Mouse (Mus musculus): Measurements from ENCODE around the gene Akr1c13.
"Not testable (repeated sequence)": the region's sequence is repeated elsewhere in the genome, so short reads cannot be mapped to it uniquely, and the experiment has no call there.

Gene Akr1c13

GRCm38 (mm10) chr13:4190904-4191303, at the start of gene Akr1c13:
Akr1c13 (plus strand) TSS chr13:4191150.
- DNase-seq = no peak

- no peak for DNase-seq
Observed at GRCm38 (mm10) chr13:4144261-4144660, 46.7 kb upstream of the Akr1c13 start.

GRCm38 (mm10) chr13:4150518-4150917, 40.4 kb upstream of the Akr1c13 start, which contains the start of gene Akr1c18:
Akr1c18 (minus strand) TSS chr13:4150654.
- no peak for DNase-seq

DNA sequence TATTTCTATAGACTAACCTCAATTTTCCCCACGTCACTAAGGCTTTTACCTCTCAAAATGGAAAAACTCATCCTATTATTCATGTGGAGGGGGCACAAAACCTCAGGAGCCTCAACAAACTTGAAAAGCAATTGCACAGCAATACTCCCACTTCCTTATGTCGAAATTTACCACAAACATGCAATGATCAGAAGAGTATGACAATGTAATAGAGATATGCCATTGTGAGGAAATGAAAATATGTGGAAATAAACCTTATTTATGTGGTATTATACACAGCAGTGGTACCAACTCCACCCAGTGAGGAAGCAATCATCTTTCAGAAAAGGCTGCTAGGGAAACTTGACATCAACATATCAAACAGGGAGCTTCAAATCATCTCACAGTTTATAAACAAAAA, 38.0 kb upstream of the Akr1c13 start:
- no peak for DNase-seq

GRCm38 (mm10) chr13:4153593-4153992, 37.4 kb upstream of the Akr1c13 start:
- DNase-seq = no peak

GRCm38 (mm10) chr13:4155286-4155685, 35.7 kb upstream of the Akr1c13 start:
- DNase-seq = no peak

DNA sequence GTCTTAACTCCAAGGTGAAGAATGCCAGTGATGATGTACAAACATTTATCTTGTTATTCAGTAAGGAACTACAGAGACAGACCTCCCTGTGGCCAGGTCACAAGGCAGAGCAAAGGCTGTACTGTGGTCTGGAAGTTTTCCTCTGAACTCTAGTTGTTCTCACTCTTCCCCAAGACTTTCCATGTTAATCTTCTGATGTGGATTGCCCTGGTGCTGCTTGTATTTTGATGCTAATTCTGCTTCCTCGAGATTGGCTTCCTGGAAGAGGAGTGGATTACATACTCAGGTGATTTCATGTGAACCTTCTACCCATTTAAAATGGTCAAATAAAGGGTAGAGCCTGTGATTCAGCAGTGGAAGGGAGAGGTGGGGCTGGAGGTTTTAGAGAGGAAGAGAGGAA, 22.9 kb upstream of the Akr1c13 start:
- no peak for DNase-seq

DNA sequence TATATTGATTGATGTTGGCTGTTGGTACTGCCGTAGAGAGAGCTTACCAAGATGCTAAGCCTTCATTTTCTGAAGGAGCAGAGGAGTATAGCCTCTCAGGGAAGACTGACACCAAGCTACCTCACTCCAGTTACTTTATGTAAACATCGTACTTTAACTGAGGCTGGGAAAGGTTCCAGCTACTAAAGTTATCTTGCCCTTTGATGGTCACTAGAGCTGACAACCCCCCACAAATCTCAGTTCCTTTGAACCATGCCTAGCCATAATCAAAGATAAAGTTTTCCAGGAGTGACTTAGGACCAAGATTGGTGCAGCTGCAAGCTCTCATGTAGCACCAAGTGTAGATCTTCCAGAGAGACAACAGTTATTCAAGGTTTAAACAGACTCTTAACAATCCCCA, 18.0 kb upstream of the Akr1c13 start:
- DNase-seq = no peak

DNA sequence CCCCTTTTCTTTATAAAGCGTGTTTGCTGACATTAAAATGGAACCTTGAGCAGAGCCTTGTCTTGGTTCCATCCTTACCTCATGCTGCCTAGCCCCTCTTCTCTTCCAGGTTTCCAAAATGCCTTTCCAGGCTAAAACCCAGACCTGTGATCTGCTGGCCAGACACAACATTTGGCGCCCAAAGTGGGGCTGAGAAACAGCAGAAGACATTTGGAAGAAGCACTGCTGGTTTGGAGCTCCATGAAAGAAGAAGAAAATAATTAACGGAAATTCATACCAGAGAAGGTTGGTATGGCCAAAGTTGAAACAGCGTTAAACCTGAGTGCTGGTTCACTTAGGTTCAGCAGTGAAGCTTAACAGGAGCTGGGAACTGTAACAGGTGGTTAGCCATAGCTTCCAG, 9.6 kb upstream of the Akr1c13 start:
- DNase-seq = not testable (repeated sequence)

DNA sequence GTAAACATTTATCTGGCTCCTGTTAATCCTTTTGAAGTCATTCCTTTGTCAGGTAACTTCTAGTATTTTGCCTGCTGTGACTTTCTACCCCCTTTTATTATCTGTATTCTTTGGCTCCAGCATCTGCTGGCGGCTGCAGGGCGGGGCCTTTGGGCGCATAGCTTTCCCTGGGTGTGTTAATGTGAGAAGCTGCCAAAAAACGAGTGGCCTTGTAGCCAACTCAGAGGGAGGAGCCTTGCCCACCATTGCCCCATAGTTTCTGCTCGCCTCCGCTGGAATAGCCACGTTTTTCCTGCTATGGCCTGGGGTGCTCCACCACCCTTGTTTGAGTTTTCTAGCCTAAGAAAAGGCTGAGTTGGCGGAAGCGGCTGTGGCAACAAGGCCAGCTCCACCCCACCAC, 7.8 kb upstream of the Akr1c13 start:
- no peak for DNase-seq

DNA sequence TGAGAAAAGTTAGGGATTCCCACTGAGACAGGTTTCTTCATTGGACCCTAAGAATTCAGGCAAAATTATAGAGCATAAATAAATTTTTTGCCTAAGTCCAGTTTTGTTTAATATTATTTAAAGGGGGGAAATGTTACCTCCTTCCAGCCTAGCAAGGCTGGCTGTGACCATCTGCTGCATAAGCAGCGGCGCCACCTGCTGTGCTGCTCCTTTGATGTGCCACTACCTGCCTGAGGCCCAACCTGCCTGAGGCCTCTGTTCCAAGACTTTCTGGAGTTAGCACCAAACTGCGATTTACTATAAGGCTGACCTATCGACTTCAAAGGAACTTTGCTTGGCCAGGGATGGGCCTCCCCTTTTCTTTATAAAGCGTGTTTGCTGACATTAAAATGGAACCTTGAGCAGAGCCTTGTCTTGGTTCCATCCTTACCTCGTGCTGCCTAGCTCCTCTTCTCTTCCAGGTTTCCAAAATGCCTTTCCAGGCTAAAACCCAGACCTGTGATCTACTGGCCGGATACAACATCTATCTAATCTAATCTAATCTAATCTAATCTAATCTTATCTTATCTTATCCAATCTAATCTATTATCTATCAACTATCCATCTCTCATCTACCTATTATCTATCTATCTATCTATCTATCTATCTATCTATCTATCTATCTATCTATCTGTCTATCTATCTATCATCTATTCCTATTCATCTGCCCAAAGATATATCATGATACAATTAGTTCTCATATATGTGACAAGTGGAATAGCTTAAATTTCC, 4.1 kb upstream of the Akr1c13 start:
- DNase-seq = not testable (repeated sequence)

DNA sequence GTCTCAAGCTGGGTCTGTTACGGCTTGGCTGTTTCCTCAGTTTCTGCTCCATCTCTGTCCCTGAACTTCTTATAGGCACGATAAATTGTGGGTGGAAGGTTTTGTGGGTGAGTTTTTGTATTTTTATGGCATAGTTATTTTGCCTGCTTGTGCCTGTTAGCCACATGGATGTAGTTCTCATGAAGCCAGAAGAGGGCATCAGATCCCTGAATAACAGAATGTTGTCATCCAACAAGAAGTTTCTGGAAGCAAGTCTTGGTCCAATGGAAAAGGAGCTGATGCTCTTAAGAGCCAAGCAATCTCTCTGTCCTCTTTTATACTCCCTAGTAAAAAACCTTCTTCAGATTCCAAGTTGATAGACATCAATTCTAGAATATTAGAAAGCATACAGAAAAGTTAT, 2.8 kb upstream of the Akr1c13 start:
- DNase-seq = no peak

DNA sequence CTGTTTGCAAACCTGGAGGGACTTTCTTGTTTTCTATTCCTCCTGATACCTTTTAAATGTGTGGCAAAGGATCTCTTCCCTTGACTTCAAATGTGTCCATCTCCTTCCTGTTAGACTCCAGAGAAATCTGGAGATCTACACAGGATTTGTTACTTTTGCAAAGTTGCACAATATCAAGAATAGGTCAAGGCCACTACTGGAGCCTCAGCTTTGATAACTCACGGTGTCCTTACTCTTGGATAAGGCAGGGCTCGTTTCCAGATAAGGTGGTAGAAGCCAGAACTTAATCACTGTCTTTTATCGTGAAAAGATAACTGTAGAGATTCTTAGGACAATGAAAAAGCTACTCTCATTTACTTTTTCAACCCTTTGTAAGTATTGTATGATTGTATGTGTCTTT, 1.6 kb downstream of the Akr1c13 start:
- DNase-seq = no peak

DNA sequence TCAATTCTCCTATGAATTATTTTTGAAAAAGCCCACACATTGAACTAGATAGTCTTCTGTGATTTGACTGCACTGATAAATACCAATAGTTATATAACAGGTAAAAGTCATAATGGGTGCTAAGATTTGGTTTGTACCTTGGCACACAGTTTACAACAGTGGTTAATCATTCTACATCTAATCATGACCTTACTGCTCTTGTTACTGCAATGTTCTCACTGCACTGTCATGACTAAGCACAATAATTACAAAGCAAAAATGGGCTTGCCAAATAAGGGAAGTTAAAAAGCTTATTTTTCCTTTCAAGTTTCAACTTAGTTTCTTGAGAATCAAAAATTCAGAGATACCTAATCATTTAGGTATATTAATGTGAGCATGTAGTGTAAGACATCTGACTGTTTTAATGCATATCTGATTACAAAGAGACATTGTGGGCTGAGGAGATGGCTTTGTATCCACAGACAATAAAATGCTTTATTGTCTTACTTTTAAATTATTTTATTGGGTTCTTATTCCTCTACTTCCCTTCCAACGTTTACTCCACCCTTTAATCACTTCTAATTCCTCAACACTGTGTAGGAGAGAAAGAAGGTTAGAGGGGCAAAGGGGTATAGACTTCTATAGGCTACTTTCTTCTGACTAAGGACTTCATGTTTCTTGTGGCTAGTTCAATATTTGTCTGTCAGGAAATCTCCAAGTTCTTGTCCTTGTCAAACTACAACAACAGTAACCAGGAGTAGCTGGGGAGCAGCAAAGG, 15.4 kb downstream of the Akr1c13 start:
- DNase-seq = no peak

DNA sequence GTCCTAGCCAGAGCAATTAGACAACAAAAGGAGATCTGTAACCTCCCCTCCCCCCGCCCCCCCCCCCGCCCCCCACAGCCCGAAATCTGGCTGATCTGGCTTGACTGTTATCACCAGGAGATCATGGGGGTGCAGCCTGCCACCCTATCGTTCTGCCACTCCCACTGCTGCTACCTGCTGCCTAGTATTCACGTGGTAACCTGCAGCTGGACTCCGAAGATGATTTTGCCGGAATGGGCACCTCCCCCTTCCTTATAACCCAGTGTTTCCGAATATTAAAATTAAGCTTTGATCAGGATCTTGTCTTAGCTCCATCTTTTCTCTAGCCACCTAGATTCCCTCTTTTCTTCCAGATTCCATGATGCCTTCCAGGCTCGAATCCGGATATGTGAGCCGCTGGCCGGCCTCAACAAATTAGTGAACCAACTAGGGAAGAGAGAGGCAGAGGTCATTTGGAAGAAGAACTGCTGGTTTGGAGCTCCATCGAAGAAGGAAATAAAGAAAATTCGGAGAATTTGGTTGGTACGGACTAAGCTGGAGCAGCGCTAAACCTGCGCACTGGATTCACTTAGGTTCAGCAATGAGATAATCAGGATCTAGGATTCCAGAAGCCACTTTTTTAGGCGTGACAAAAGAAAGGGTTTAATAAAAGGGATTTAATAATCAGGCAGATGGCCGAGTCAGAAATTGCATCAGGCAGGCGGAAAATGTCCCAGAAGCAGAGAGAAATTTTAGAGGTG, 20.8 kb downstream of the Akr1c13 start:
- no peak for DNase-seq

GRCm38 (mm10) chr13:4212309-4212708, 21.4 kb downstream of the Akr1c13 start:
- no peak for DNase-seq

- DNase-seq = not testable (repeated sequence)
Observed at GRCm38 (mm10) chr13:4215496-4215895, 24.5 kb downstream of the Akr1c13 start.

GRCm38 (mm10) chr13:4228441-4228840, 37.5 kb downstream of the Akr1c13 start, which contains the start of gene Akr1c19:
Akr1c19 (plus strand) TSS chr13:4228700.
- no peak for DNase-seq

DNA sequence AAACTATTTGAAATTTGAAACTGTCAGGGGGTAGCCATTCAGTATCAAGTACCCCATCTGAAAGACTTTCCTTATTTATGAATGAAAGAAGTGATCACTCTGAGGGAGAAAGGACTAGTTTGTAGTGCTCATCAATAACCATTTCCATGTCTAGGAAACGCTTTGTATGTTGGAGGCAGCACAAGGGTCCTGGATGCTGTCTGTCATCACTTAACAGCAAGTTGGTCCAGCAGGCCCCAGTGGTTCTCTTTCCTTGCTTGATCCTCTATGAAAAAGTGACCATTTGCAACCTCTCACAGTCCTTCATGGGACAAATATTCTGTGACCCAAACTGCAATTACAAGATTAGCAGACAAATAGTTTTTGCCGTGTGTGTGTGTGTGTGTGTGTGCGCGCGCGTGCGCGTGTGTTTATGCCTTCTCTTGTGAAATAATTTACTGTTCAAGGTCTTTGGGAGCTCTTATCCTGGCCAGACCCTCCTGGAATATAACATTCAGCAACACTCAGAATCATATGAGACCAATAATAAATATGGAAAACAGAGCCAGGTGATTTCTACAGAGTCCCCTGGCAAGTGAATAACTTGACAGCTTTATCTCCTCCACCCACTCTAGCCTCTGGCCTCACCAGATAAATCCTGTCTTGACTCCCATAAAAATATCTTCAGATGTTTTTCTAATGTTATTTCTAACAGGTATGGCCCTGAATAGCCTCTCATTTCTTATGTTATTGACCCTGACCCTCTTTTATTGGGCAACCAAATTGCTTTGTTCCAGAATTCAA, 40.1 kb downstream of the Akr1c13 start:
- no peak for DNase-seq

DNA sequence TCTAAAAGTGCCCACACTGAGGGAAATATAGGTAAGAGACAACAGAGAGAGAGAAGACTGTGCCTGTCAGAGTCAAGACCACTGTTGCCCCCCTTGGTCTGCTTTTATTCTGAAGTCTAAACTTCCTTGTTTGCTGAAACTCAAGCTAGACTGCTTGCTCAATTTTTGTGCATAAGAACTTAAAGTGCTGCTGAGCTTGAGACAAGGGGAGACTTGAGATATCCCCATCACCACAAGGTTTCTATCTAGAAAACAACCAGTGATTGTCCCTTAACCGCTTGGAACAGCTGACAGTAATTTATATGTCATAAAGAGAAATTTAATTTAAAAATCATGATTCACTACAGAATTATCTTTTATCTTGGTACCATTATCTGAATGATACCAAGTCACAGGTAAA, 42.2 kb downstream of the Akr1c13 start:
- DNase-seq = no peak

DNA sequence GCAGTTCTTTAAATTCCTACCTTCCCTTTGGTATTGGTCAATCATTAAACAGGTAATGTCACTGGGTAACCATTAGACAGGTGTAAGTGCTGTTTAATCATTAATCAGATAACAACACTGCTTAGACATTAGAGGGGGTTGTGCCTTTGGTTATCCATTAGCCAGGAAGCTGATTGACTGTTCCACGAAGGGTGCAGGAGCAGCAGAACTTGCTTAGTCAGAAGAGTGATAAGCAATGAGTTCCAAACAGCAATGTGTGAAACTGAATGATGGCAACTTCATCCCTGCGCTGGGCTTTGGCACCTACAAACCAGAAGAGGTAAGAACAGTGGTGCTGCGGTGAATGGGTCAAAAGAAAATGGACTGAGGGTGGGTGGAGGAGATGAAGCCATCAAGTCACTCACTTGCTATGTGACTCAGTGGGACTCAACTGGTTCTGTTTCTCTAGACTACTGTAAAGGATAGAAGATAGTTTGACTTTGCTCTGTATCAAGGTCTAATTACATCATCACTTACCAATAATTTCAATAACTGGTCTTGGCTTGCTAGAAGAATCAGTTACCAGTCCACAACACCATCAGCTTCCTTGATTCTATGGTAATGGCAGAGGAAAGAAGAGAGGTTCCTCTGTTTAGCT, 42.7 kb downstream of the Akr1c13 start:
- no peak for DNase-seq
